Mouse (Mus musculus): ENCODE measurements at regions not wholly inside any gene's neighbourhood (a gene's known extent, or its start where the extent isn't known, plus 50 kb on each side); places are given as distances from the start of the nearest gene placed in this dataset.
A peak's percentile ranks its signal among the peaks of the same experiment; 100 is the strongest.

DNA sequence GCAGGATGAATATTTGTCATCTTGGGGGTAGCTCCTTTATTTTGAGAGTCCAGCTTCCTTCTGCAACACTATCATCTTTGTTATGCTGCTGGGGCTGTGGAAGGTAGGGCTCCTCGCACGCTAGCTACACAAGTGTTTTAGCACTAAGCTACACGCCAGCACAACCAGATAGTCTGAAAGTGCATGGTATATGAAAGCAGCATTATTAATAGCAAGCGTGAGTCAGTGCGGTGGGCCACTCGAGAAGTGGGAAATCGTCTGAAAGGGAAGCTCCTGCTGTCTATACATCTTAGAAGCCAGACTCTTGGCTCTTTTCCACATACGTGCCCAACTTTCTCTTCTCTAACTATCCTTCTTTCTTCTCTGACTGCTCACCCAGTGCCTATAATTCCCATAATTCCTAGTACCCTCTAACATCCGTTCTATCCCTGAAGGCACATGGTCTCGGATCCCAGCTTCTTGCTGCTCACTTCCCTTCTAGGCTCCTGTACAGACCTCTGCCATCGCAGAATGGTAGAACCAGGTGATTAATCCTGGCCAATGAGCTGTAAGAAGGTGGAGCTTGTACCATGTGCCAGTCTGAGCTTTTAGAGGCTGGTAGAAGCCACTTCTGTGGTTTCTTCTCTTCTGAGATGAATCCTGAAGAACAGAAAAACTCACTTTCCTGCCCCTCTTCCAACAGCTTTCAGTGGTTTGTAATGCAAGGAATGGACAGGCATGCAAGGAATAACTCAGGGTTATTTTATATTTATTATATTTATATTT, 55.5 kb downstream of the E030025P04Rik start:
- Histone ChIP-seq H3K4me1 (peaks cover 7% of the 10 kb centered on the region; the same call in 1 of the 2 replicates), H3K27ac (no peak overlapping the region), H3K4me3 (replicated peaks) (no peak overlapping the region), H3K36me3 (replicated peaks) (no peaks in the 10 kb centered on the region), H3K9ac (no peak overlapping the region), H3K27me3 (no peaks in the 10 kb centered on the region), H3K4me2 (no peak overlapping the region), H3K9me3 (no peaks in the 10 kb centered on the region)
- no peak for ATAC-seq (ENCODE audit: low FRiP score)
- WGBS, result 86% methylated on average over 11 of the region's 11 CpGs

DNA sequence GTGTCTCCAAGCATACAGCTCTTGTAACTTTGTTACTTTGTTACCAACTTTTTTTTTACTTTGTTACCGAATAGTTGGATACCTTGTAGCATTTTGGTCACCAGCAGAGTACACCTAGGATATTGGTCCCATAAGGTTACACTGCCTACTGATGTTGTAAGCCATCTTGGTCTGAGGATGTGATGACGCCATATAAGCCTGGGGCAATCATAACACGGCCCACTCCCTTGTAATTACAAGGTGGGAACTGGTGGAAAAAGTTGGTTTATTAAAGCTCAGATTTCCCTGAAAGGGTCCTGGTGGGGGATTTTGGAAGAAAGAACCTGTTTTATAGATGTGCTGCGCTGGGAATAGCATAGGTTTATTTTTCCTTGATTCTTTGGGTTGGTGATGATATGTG, 62.2 kb downstream of the E030025P04Rik start:
- Histone ChIP-seq H3K36me3 (replicated peaks) (no peaks in the 10 kb centered on the region), H3K4me1 (no peaks in the 10 kb centered on the region), H3K27ac (no peak overlapping the region), H3K4me3 (replicated peaks) (no peak overlapping the region), H3K9ac (no peak overlapping the region), H3K9me3 (no peaks in the 10 kb centered on the region), H3K4me2 (no peak overlapping the region), H3K27me3 (no peaks in the 10 kb centered on the region; the same call in 1 of the 2 replicates)
- ATAC-seq (ENCODE audit: low FRiP score), result no peak
- 95% methylated on average over 4 of the region's 4 CpGs for WGBS

DNA sequence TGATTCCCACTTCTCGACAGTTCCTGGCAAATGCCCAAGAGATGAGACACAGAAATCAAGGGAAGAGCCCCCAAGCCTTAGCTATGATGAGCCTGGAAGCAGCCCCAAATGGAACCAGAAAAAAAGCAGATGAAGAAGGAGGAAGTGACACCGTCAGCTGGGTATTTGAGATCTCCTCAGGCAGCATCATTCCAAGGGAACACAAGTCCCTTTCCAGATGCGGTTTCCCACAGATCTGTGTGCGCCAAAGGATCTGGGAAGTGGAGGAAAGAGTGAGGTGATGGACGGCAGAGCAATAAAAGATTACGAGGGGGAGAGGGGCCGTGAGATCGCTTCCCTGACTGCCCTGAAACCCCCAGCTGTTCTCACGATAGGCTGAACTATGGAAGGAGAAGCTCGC, 62.7 kb downstream of the E030025P04Rik start:
- H3K27me3 ChIP-seq, result no peaks in the 10 kb centered on the region; the same call in 1 of the 2 replicates
- ATAC-seq (ENCODE audit: low FRiP score), result no peak
- no peaks in the 10 kb centered on the region for H3K36me3 ChIP-seq (replicated peaks)
- no peak overlapping the region for H3K9ac ChIP-seq
- H3K4me2 ChIP-seq, result no peak overlapping the region
- no peak overlapping the region for H3K4me3 ChIP-seq (replicated peaks)
- no peaks in the 10 kb centered on the region for H3K9me3 ChIP-seq
- WGBS, result 73% methylated on average over 10 of the region's 10 CpGs
- no peaks in the 10 kb centered on the region; the same call in 1 of the 2 replicates for H3K4me1 ChIP-seq
- no peak overlapping the region for H3K27ac ChIP-seq

DNA sequence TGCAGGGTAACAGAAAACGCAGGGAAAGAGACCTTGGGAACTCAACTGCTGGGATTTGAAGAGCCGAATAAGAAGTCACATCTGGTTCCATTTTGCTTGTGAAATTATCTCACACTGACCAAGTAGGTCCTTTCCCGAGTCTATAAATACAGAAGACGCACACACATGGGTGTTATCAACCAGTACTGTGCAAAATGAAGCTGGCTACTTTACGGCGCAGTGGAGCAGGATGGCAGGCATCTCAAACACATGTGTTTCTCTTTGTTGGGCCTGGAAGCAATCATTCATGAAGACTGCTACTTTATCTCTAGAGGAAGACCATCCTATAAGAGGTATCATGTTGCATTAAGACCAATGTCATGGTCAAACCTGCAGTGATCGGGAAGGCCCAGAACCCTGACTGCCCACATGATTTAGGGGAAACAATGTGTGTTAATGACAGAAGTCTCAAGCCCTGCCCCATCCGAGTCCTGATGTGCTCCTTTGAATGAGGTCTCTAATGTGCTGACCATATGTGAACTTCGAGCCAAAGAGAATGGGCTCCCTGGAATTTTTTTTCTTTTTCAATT, 63.2 kb downstream of the E030025P04Rik start:
- Histone ChIP-seq H3K4me1 (no peaks in the 10 kb centered on the region; the same call in 1 of the 2 replicates), H3K27me3 (no peaks in the 10 kb centered on the region; the same call in 1 of the 2 replicates), H3K9ac (no peak overlapping the region), H3K4me2 (no peak overlapping the region), H3K9me3 (no peaks in the 10 kb centered on the region), H3K36me3 (replicated peaks) (no peaks in the 10 kb centered on the region), H3K27ac (no peak overlapping the region), H3K4me3 (replicated peaks) (no peak overlapping the region)
- no peak for ATAC-seq (ENCODE audit: low FRiP score)
- 88% methylated on average over 9 of the region's 9 CpGs for WGBS

DNA sequence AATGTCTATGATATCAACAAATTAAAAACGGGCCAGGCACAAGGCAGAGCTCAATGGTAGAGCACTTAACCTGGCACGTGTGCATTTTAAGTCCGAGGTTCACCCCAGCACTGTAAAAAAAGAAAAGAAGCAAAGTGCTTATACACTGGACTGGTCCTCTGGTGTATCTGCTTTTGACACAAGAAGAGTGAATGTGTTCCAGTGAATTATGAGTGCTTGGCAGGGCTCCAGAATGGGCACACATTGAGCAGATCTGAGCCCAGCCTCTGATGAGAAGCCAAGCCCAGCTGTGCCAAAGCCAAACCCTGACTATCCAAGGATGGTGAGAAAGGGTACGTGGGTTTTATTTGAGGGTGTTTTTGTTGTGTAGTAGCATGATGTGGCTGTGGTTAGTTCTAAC, 64.7 kb downstream of the E030025P04Rik start:
- Histone ChIP-seq H3K9ac (no peak overlapping the region), H3K4me1 (no peaks in the 10 kb centered on the region; the same call in 1 of the 2 replicates), H3K27me3 (no peaks in the 10 kb centered on the region; the same call in 1 of the 2 replicates), H3K4me2 (no peak overlapping the region), H3K4me3 (replicated peaks) (no peak overlapping the region), H3K27ac (no peak overlapping the region), H3K9me3 (no peaks in the 10 kb centered on the region), H3K36me3 (replicated peaks) (no peaks in the 10 kb centered on the region)
- ATAC-seq (ENCODE audit: low FRiP score), result no peak
- WGBS, result 89% methylated on average over 4 of the region's 4 CpGs

DNA sequence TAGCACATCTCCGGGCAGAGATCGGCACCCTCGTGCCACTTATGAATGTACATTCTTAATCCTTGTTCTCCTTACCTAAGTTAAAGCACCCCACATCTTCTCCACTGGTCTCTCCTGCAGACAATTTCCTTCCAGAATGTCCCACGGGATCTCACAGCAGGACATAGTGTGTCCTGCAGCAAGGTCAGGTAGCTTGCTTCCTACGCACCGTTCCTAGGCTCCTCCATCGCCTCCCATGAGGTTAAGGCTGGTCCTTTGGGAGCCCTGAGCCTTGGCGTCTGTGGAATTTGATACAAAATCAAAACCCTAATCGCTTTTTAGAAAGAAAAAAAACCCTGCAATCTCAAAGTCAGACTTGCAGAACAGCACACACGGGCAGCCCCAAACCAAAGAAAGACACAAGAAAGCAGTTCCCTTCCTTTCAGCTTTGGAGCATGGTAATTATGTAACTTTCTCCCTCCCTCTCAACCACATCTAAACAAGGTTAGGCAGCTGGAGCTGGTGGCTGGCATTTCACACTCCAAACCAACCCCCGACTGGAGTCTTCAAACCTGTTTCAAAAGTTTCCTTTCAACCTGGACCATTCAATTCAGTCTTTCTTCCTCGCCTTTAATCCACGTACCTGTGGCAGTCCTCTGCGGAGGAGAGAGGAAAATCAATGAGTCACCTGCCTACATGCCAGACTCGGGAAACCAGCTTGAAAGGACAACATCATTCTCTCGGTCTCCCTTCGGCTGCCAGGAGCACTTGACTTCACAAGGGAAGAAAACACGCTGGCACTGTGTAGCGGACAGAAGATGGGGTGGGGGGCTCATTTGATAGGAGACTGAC, 67.4 kb downstream of the E030025P04Rik start:
- no peak overlapping the region for H3K4me2 ChIP-seq
- no peak for ATAC-seq (ENCODE audit: low FRiP score)
- no peak overlapping the region for H3K27ac ChIP-seq
- H3K27me3 ChIP-seq, result no peaks in the 10 kb centered on the region; the same call in 1 of the 2 replicates
- H3K4me3 ChIP-seq (replicated peaks), result no peak overlapping the region
- no peaks in the 10 kb centered on the region for H3K36me3 ChIP-seq (replicated peaks)
- 81% methylated on average over 19 of the region's 19 CpGs for WGBS
- no peak overlapping the region for H3K9ac ChIP-seq
- peaks cover 5% of the 10 kb centered on the region for H3K4me1 ChIP-seq
- no peaks in the 10 kb centered on the region for H3K9me3 ChIP-seq

DNA sequence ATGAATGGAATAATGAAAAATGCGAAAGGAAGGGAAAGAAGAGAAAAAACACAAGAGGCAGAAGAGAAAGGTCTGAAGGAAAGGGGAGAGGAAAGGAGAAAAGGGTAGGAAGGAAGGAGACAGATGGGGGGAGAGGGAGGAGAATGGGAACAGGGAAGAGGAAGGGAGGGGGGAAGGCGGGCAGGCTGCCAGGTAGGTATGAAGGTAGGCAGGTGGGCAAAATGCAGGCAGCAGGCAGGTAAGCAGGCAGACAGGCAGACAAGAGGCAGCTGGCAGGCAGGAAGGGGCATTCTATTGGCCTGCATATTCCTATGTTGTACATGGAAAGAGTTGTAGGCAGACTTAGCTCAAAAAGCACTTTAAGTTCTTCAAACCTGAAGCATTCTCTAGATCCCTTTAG, 72.8 kb downstream of the E030025P04Rik start:
- no peak for ATAC-seq (ENCODE audit: low FRiP score)
- no peaks in the 10 kb centered on the region for H3K27me3 ChIP-seq
- H3K4me2 ChIP-seq, result no peak overlapping the region
- H3K4me1 ChIP-seq, result peaks cover 37% of the 10 kb centered on the region
- H3K36me3 ChIP-seq (replicated peaks), result no peaks in the 10 kb centered on the region
- no peak overlapping the region for H3K27ac ChIP-seq
- no peak overlapping the region for H3K4me3 ChIP-seq (replicated peaks)
- no peaks in the 10 kb centered on the region for H3K9me3 ChIP-seq
- H3K9ac ChIP-seq, result no peak overlapping the region
- 56% methylated on average over 2 of the region's 2 CpGs for WGBS

DNA sequence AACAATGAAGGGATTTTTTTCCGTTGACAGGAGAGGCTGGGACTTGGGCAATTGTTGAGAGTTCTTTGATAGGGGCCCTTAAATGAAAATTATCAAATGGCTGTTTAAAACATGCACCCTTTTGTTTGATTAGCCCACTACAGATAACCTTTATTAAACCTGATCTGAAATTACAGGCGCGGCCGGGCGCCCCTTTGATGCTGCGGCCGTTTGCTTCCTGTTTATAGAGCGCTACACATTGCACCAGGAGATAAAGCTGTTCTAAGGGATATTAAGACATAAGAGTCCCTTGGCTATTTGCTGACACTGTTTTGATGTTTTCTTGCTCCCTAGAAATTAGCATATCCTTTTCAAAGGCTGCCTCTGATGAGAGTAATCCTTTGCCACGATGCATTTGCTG, 73.8 kb downstream of the E030025P04Rik start:
- no peak overlapping the region for H3K27ac ChIP-seq
- H3K36me3 ChIP-seq (replicated peaks), result no peaks in the 10 kb centered on the region
- no peak overlapping the region for H3K4me3 ChIP-seq (replicated peaks)
- WGBS, result 59% methylated on average over 9 of the region's 9 CpGs
- H3K4me1 ChIP-seq, result peaks cover 37% of the 10 kb centered on the region
- H3K9me3 ChIP-seq, result no peaks in the 10 kb centered on the region
- no peak for ATAC-seq (ENCODE audit: low FRiP score)
- no peaks in the 10 kb centered on the region for H3K27me3 ChIP-seq
- H3K9ac ChIP-seq, result no peak overlapping the region
- no peak overlapping the region for H3K4me2 ChIP-seq

DNA sequence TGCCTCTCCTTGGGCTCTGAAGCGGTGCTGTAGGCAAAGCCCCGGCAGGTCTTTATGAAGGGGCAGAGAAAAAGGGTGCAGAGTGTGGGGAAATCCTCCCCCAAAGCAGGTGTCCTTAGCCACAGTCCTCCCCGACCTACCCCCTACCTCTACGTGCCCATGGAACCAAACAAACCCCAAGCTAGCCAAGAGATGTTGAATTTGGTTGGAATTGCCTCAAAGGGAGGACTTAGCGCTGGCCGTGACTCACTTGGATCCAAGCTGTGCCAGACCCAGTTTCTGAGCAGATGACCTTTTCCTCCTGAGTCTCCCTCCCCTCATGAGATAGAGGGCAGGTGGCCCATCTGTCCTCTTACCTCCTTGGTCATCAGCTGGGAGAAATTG, 74.9 kb downstream of the E030025P04Rik start:
- Histone ChIP-seq H3K27me3 (no peaks in the 10 kb centered on the region), H3K36me3 (replicated peaks) (no peaks in the 10 kb centered on the region), H3K4me3 (replicated peaks) (no peak overlapping the region), H3K9ac (no peak overlapping the region), H3K27ac (peak overlapping the region; percentile 5; the same call in 1 of the 2 replicates), H3K4me2 (peak overlapping the region; percentile 11; the same call in 1 of the 2 replicates), H3K9me3 (no peaks in the 10 kb centered on the region), H3K4me1 (peaks cover 37% of the 10 kb centered on the region)
- WGBS, result 66% methylated on average over 6 of the region's 6 CpGs
- no peak for ATAC-seq (ENCODE audit: low FRiP score)

DNA sequence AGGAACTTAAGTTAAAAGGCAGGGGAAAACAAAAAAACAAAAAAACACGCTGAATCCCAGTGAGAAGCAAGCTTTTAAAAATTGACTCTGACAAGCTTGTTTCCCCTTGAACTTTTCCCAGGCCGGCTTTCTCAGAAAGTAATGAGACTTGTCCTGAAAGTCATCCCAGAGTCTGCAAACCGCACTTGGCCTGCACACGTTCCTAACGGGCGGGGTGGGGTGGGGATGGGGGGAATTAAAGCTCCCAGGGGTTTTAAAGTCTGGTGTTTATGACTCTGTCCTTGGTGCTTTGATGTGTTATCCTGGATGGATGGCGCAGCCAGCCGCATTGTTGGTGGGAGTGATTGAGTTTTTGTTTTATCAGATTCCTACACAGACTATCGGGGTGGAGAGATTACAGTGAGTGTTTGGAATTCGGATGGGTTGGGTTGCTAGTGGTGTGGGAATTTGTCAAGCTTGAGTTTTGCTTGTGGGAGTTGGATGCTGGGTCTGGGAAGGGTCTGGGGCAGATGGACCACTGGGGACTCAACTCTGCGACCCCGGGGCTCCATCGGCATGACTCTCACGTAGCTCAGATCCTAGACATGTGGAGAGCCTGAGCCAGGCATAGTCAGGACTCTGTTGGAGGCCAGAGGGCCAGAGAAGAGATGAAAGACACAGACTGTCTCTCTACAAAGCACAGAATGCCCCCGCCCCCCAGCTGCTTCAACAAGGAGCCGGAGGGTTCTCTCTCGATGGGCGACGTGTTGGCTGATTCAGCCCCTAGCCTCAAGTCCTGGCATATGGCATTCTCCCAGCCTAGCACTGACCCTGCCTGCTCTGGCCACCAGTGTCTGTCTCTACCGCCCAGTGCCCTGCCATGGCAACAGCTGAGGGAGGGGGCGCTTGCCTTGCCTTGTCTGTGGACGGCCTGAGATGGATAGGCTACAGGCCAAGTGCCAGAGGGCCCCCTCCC, 75.5 kb downstream of the E030025P04Rik start:
- Histone ChIP-seq H3K27me3 (no peaks in the 10 kb centered on the region), H3K4me2 (peak overlapping the region; percentile 11), H3K9ac (no peak overlapping the region), H3K27ac (peak overlapping the region; percentile 5), H3K4me1 (peaks cover 37% of the 10 kb centered on the region), H3K9me3 (no peaks in the 10 kb centered on the region), H3K4me3 (replicated peaks) (no peak overlapping the region), H3K36me3 (replicated peaks) (no peaks in the 10 kb centered on the region)
- ATAC-seq (ENCODE audit: low FRiP score), result peak; percentile 64; the same call in 1 of the 2 replicates
- 56% methylated on average over 22 of the region's 22 CpGs for WGBS

DNA sequence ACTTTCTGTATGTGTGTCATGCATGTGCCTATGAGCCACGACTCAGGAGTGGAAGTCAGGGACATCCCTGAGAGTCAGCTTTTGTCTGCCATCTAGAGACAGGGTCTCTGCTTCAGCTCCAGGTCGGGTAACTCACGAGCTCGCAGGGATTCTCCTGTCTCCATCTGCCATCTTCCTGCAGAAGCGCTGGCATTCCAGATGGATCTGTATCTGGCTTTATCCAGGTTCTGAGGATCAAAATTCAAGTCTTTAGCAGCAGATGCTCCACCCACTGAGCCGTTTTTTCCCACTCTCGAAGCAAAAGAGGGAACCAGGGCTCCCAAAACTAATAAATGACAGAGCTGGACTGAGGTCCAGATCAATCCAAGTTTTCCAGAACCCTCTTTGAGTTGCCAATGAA, 76.4 kb downstream of the E030025P04Rik start:
- Histone ChIP-seq H3K27ac (0 out of 2 replicates have a peak overlapping the region, but pooled peaks have one; percentile 13), H3K4me3 (replicated peaks) (no peak overlapping the region), H3K9ac (no peak overlapping the region), H3K4me2 (no peak overlapping the region), H3K9me3 (no peaks in the 10 kb centered on the region), H3K27me3 (no peaks in the 10 kb centered on the region), H3K36me3 (replicated peaks) (no peaks in the 10 kb centered on the region), H3K4me1 (peaks cover 37% of the 10 kb centered on the region)
- no peak for ATAC-seq (ENCODE audit: low FRiP score)
- 80% methylated on average over 7 of the region's 7 CpGs for WGBS

Measured in forebrain, embryonic 12.5 days (tissue).